Mouse (Mus musculus): ENCODE results near the gene Rnf5. TPM values are rescaled to one million over a fixed set of nuclear protein-coding genes. Genes with fewer than 3 reads are reported as not detected.
A peak's percentile ranks its signal among the peaks of the same experiment; 100 is the strongest.

Gene Rnf5
- polyA plus RNA-seq, 1 experiment from 2014 or later: 114 TPM

- H3K27me3 ChIP-seq (ENCODE audit: control insufficient read depth, insufficient read depth, low read length): no peaks in the 10 kb centered on the region
- no peak within 1 kb of the TSS for H3K9ac ChIP-seq (ENCODE audit: low read length)
- 70% methylated on average over 6 of the region's 6 CpGs for WGBS
- H3K4me1 ChIP-seq (ENCODE audit: control insufficient read depth, insufficient read depth, low read length): no peaks in the 10 kb centered on the region
- no peaks in the 10 kb centered on the region for H3K9me3 ChIP-seq (replicated peaks; ENCODE audit: control insufficient read depth, low read length)
- ATAC-seq (replicated peaks; ENCODE audit: extremely low read depth, insufficient read depth, low FRiP score): no peak
- peaks cover 27% of the 10 kb centered on the region for H3K36me3 ChIP-seq (ENCODE audit: control insufficient read depth, insufficient read depth)
- H3K4me3 ChIP-seq (ENCODE audit: low read length): no peak within 1 kb of the TSS
- no peak within 1 kb of the TSS for H3K27ac ChIP-seq (ENCODE audit: low read length)
- no peak within 1 kb of the TSS for H3K4me2 ChIP-seq (ENCODE audit: low read depth, low read length)
Observed at GRCm38 (mm10) chr17:34615871-34616270, 12.4 kb upstream of the Rnf5 start, which contains the start of gene Egfl8. Gene Egfl8 (minus strand): TSS chr17:34615971.

GRCm38 (mm10) chr17:34613830-34614229, 10.3 kb upstream of the Rnf5 start:
- H3K36me3 ChIP-seq (ENCODE audit: control insufficient read depth, insufficient read depth): peaks cover 24% of the 10 kb centered on the region
- no peak overlapping the region for H3K27ac ChIP-seq (ENCODE audit: low read length)
- H3K27me3 ChIP-seq (ENCODE audit: control insufficient read depth, insufficient read depth, low read length): no peaks in the 10 kb centered on the region
- ATAC-seq (replicated peaks; ENCODE audit: extremely low read depth, insufficient read depth, low FRiP score): no peak
- no peak overlapping the region for H3K4me2 ChIP-seq (ENCODE audit: low read depth, low read length)
- no peak overlapping the region for H3K4me3 ChIP-seq (ENCODE audit: low read length)
- peaks cover 4% of the 10 kb centered on the region for H3K4me1 ChIP-seq (ENCODE audit: control insufficient read depth, insufficient read depth, low read length)
- H3K9me3 ChIP-seq (replicated peaks; ENCODE audit: control insufficient read depth, low read length): no peaks in the 10 kb centered on the region
- H3K9ac ChIP-seq (ENCODE audit: low read length): no peak overlapping the region
- WGBS: 88% methylated on average over 10 of the region's 10 CpGs

- 85% methylated on average over 11 of the region's 11 CpGs for WGBS
- peaks cover 24% of the 10 kb centered on the region for H3K36me3 ChIP-seq (ENCODE audit: control insufficient read depth, insufficient read depth)
- H3K4me3 ChIP-seq (ENCODE audit: low read length): no peak overlapping the region
- no peaks in the 10 kb centered on the region for H3K27me3 ChIP-seq (ENCODE audit: control insufficient read depth, insufficient read depth, low read length)
- H3K27ac ChIP-seq (ENCODE audit: low read length): no peak overlapping the region
- no peak overlapping the region for H3K9ac ChIP-seq (ENCODE audit: low read length)
- H3K9me3 ChIP-seq (replicated peaks; ENCODE audit: control insufficient read depth, low read length): no peaks in the 10 kb centered on the region
- H3K4me2 ChIP-seq (ENCODE audit: low read depth, low read length): no peak overlapping the region
- H3K4me1 ChIP-seq (ENCODE audit: control insufficient read depth, insufficient read depth, low read length): peaks cover 10% of the 10 kb centered on the region
- no peak for ATAC-seq (replicated peaks; ENCODE audit: extremely low read depth, insufficient read depth, low FRiP score)
Observed at GRCm38 (mm10) chr17:34613054-34613645, 9.7 kb upstream of the Rnf5 start.

- Histone ChIP-seq H3K27ac (ENCODE audit: low read length) (no peak overlapping the region), H3K36me3 (ENCODE audit: control insufficient read depth, insufficient read depth) (peaks cover 24% of the 10 kb centered on the region), H3K9ac (ENCODE audit: low read length) (no peak overlapping the region), H3K4me3 (ENCODE audit: low read length) (no peak overlapping the region), H3K27me3 (ENCODE audit: control insufficient read depth, insufficient read depth, low read length) (no peaks in the 10 kb centered on the region), H3K9me3 (replicated peaks; ENCODE audit: control insufficient read depth, low read length) (no peaks in the 10 kb centered on the region), H3K4me1 (ENCODE audit: control insufficient read depth, insufficient read depth, low read length) (peaks cover 27% of the 10 kb centered on the region), H3K4me2 (ENCODE audit: low read depth, low read length) (no peak overlapping the region)
- no peak for ATAC-seq (replicated peaks; ENCODE audit: extremely low read depth, insufficient read depth, low FRiP score)
- 92% methylated on average over 8 of the region's 8 CpGs for WGBS
Observed at GRCm38 (mm10) chr17:34611050-34611449, 7.6 kb upstream of the Rnf5 start.

GRCm38 (mm10) chr17:34607997-34608396, 4.5 kb upstream of the Rnf5 start:
- Histone ChIP-seq H3K4me2 (ENCODE audit: low read depth, low read length) (no peak overlapping the region), H3K36me3 (ENCODE audit: control insufficient read depth, insufficient read depth) (peaks cover 20% of the 10 kb centered on the region), H3K4me1 (ENCODE audit: control insufficient read depth, insufficient read depth, low read length) (peaks cover 38% of the 10 kb centered on the region), H3K9me3 (replicated peaks; ENCODE audit: control insufficient read depth, low read length) (no peaks in the 10 kb centered on the region), H3K27ac (ENCODE audit: low read length) (no peak overlapping the region), H3K9ac (ENCODE audit: low read length) (no peak overlapping the region), H3K27me3 (ENCODE audit: control insufficient read depth, insufficient read depth, low read length) (no peaks in the 10 kb centered on the region), H3K4me3 (ENCODE audit: low read length) (no peak overlapping the region)
- WGBS: 70% methylated on average over 7 of the region's 7 CpGs
- no peak for ATAC-seq (replicated peaks; ENCODE audit: extremely low read depth, insufficient read depth, low FRiP score)

DNA sequence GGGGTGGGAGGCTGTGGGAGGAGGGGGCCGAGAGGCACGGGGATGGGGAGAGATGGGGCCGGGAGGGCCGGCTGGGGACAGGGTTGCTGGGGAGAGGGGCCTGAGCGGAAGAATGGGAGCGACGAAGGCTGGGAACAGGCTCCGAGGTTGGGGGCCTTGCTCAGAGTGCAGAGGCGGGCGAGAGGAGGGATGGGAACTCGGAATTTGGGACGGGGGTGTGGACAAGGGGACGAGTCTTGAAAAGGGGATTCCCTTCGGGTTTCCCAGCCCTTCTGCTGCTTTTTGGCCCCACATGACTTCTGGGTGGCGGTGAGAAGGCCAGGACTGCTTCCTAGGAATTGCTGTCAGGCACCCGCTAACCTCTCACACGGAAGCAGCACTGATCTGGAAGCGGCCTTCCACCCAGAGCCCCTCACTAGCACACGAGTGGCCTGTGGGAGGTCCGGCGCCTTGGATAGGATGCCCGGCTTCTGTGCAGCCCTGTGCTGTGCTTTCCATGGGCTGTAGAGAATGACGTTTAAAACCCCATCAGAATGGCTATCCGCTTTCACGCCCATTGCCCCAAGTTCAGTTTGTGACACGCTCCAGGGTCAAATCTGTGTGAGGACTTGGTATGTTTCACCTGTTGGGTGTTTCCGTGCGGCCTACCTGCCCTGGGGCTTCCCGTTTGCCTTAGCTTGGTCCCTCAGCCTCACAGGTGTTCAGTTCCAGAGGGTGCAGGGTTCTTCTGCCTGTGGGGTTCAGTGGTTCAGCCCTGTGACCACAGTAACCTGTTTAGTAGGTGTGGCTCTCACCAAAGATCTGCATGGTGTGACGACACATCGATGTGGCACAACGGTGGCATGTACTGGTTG, 2.9 kb upstream of the Rnf5 start:
- ATAC-seq (replicated peaks; ENCODE audit: extremely low read depth, insufficient read depth, low FRiP score): no peak
- no peaks in the 10 kb centered on the region for H3K9me3 ChIP-seq (replicated peaks; ENCODE audit: control insufficient read depth, low read length)
- H3K36me3 ChIP-seq (ENCODE audit: control insufficient read depth, insufficient read depth): peaks cover 11% of the 10 kb centered on the region; the same call in 1 of the 2 replicates
- peak overlapping the region; percentile 89 for H3K4me2 ChIP-seq (ENCODE audit: low read depth, low read length)
- no peaks in the 10 kb centered on the region for H3K27me3 ChIP-seq (ENCODE audit: control insufficient read depth, insufficient read depth, low read length)
- WGBS: 13% methylated on average over 32 of the region's 32 CpGs
- H3K27ac ChIP-seq (ENCODE audit: low read length): peak overlapping the region; percentile 96
- H3K4me3 ChIP-seq (ENCODE audit: low read length): peak overlapping the region; percentile 83
- peaks cover 47% of the 10 kb centered on the region for H3K4me1 ChIP-seq (ENCODE audit: control insufficient read depth, insufficient read depth, low read length)
- H3K9ac ChIP-seq (ENCODE audit: low read length): peak overlapping the region; percentile 93

GRCm38 (mm10) chr17:34605609-34606008, 2.1 kb upstream of the Rnf5 start:
- Histone ChIP-seq H3K27ac (ENCODE audit: low read length) (peak overlapping the region; percentile 96), H3K27me3 (ENCODE audit: control insufficient read depth, insufficient read depth, low read length) (no peaks in the 10 kb centered on the region), H3K36me3 (ENCODE audit: control insufficient read depth, insufficient read depth) (peaks cover 10% of the 10 kb centered on the region; the same call in 1 of the 2 replicates), H3K9ac (ENCODE audit: low read length) (peak overlapping the region; percentile 93), H3K4me2 (ENCODE audit: low read depth, low read length) (peak overlapping the region; percentile 89), H3K9me3 (replicated peaks; ENCODE audit: control insufficient read depth, low read length) (no peaks in the 10 kb centered on the region), H3K4me1 (ENCODE audit: control insufficient read depth, insufficient read depth, low read length) (peaks cover 47% of the 10 kb centered on the region), H3K4me3 (ENCODE audit: low read length) (peak overlapping the region; percentile 83)
- 0% methylated on average over 30 of the region's 30 CpGs for WGBS
- peak; percentile 45 for ATAC-seq (replicated peaks; ENCODE audit: extremely low read depth, insufficient read depth, low FRiP score)

GRCm38 (mm10) chr17:34604511-34605237, 1.2 kb upstream of the Rnf5 start:
- H3K4me1 ChIP-seq (ENCODE audit: control insufficient read depth, insufficient read depth, low read length): peaks cover 47% of the 10 kb centered on the region

More at GRCm38 (mm10) chr17:34604511-34605237, 1.2 kb upstream of the Rnf5 start:
- Histone ChIP-seq H3K36me3 (ENCODE audit: control insufficient read depth, insufficient read depth) (peaks cover 11% of the 10 kb centered on the region), H3K27ac (ENCODE audit: low read length) (peak overlapping the region; percentile 96), H3K4me3 (ENCODE audit: low read length) (peak overlapping the region; percentile 83), H3K9me3 (replicated peaks; ENCODE audit: control insufficient read depth, low read length) (no peaks in the 10 kb centered on the region), H3K4me2 (ENCODE audit: low read depth, low read length) (peak overlapping the region; percentile 89), H3K27me3 (ENCODE audit: control insufficient read depth, insufficient read depth, low read length) (no peaks in the 10 kb centered on the region), H3K9ac (ENCODE audit: low read length) (peak overlapping the region; percentile 93)
- WGBS: 18% methylated on average over 24 of the region's 24 CpGs
- no peak for ATAC-seq (replicated peaks; ENCODE audit: extremely low read depth, insufficient read depth, low FRiP score)

Data from heart, embryonic 16.5 days (tissue).